Mouse (Mus musculus) midbrain, embryonic 14.5 days (tissue): ENCODE results near the gene Trappc2l. TPM values are rescaled to one million over a fixed set of nuclear protein-coding genes. Genes with fewer than 3 reads are reported as not detected.
"Not testable (repeated sequence)": the region's sequence is repeated elsewhere in the genome, so short reads cannot be mapped to it uniquely, and the experiment has no call there.

Experiments used
- ATAC-seq: fragments of 200-750 bp; cut with Nextera tagmentation; 2 replicates; pipeline ENCODE4 v1.8.0; 2017; ENCODE audit warnings: moderate number of reproducible peaks, moderate library complexity; ENCODE audit not compliant: low FRiP score, low TSS enrichment
- DNase-seq: peaks from one replicate; pipeline ENCODE4 v3.0.0-alpha.2; 2015
- H3K27ac ChIP-seq: fragments of 300-500 bp; sonication (generic); replicated peaks from 2 replicates; pipeline ENCODE4 v1.5.1; 2014; ENCODE audit warnings: mild to moderate bottlenecking, low read depth, low read length, moderate library complexity
- H3K27me3 ChIP-seq: fragments of 300-500 bp; sonication (generic); 2 replicates; pipeline ENCODE4 v1.6.1; 2014; ENCODE audit warnings: low read length, control low read depth, mixed read lengths; ENCODE audit not compliant: control insufficient read depth, insufficient read depth
- H3K36me3 ChIP-seq: fragments of 300-500 bp; sonication (generic); 2 replicates; pipeline ENCODE4 v1.6.1; 2014; ENCODE audit warnings: low read length, control low read depth; ENCODE audit not compliant: control insufficient read depth, insufficient read depth
- H3K4me1 ChIP-seq: fragments of 300-500 bp; sonication (generic); 2 replicates; pipeline ENCODE4 v1.6.1; 2014; ENCODE audit warnings: mild to moderate bottlenecking, antibody characterized with exemption, low read length, control low read depth; ENCODE audit not compliant: control insufficient read depth, insufficient read depth
- H3K4me2 ChIP-seq: fragments of 300-500 bp; sonication (generic); 2 replicates; pipeline ENCODE4 v1.6.1; 2014; ENCODE audit warnings: mild to moderate bottlenecking, low read length, moderate library complexity
- H3K4me3 ChIP-seq: fragments of 300-500 bp; sonication (generic); replicated peaks from 2 replicates; pipeline ENCODE4 v1.5.1; 2014; ENCODE audit warnings: low read depth, low read length
- H3K9ac ChIP-seq: fragments of 300-500 bp; sonication (generic); replicated peaks from 2 replicates; pipeline ENCODE4 v1.6.1; 2014; ENCODE audit warnings: mild to moderate bottlenecking, low read length, moderate library complexity
- H3K9me3 ChIP-seq: fragments of 300-500 bp; sonication (generic); 2 replicates; pipeline ENCODE4 v1.6.1; 2016; ENCODE audit warnings: low read length, control low read depth, mixed read lengths; ENCODE audit not compliant: control insufficient read depth
- WGBS: fragments of 180-500 bp; shearing (Covaris S2); extraction: QIAGEN DNeasy Blood & Tissue Kit; methylation state at CpG from one replicate; pipeline ENCODE4 v1.1.7; 2014; 5-methylcytosine and 5-hydroxymethylcytosine counted together
- polyA plus RNA-seq: library from polyadenylated mRNA; unstranded; fragments of >200 nt; fragmentation: Nextera tagmentation; extraction: Ambion mirVana; gene quantifications from 2 replicates; pipeline ENCODE4 v1.2.1, GENCODE M21; 2014

Gene Trappc2l
- polyA plus RNA-seq, 1 experiment from 2014 or later: 107 TPM

GRCm38 (mm10) chr8:122625811-122626210 is 14.4 kb downstream of the Trappc2l start:
- Histone ChIP-seq H3K9me3 (no peaks in the 10 kb centered on the region), H3K27me3 (no peaks in the 10 kb centered on the region), H3K27ac (no peak overlapping the region), H3K36me3 (peaks cover 26% of the 10 kb centered on the region), H3K4me1 (no peaks in the 10 kb centered on the region), H3K9ac (no peak overlapping the region), H3K4me2 (no peak overlapping the region), H3K4me3 (no peak overlapping the region)
- 88% methylated on average over 9 of the region's 9 CpGs for WGBS
- ATAC-seq (no peak), DNase-seq (no peak)

- 70% methylated on average over 2 of the region's 2 CpGs for WGBS
- Histone ChIP-seq H3K4me1 (no peaks in the 10 kb centered on the region), H3K27me3 (no peaks in the 10 kb centered on the region), H3K36me3 (peaks cover 29% of the 10 kb centered on the region), H3K9me3 (no peaks in the 10 kb centered on the region), H3K27ac (no peak overlapping the region), H3K4me2 (no peak overlapping the region), H3K9ac (no peak overlapping the region), H3K4me3 (no peak overlapping the region)
- no peak for DNase-seq
- ATAC-seq: no peak
Observed at GRCm38 (mm10) chr8:122626896-122627295, 15.5 kb downstream of the Trappc2l start.

- ATAC-seq: no peak
Observed at GRCm38 (mm10) chr8:122629388-122629787, 17.9 kb downstream of the Trappc2l start.

GRCm38 (mm10) chr8:122630696-122631095 is 19.3 kb downstream of the Trappc2l start:
- no peak overlapping the region for H3K9ac ChIP-seq

More at GRCm38 (mm10) chr8:122629388-122629787, 17.9 kb downstream of the Trappc2l start:
- H3K4me3 ChIP-seq: no peak overlapping the region
- no peaks in the 10 kb centered on the region for H3K27me3 ChIP-seq
- H3K9me3 ChIP-seq: no peaks in the 10 kb centered on the region
- H3K27ac ChIP-seq: no peak overlapping the region
- no peak overlapping the region for H3K4me2 ChIP-seq
- WGBS: 11% methylated on average over 10 of the region's 10 CpGs
- peaks cover 52% of the 10 kb centered on the region for H3K36me3 ChIP-seq
- no peaks in the 10 kb centered on the region for H3K4me1 ChIP-seq
- no peak for DNase-seq
- no peak overlapping the region for H3K9ac ChIP-seq

GRCm38 (mm10) chr8:122632134-122632533 is 20.7 kb downstream of the Trappc2l start:
- WGBS: 70% methylated on average over 3 of the region's 3 CpGs
- H3K27me3 ChIP-seq, H3K4me3 ChIP-seq, H3K9ac ChIP-seq, H3K9me3 ChIP-seq, ATAC-seq, H3K4me2 ChIP-seq, H3K4me1 ChIP-seq, DNase-seq, H3K27ac ChIP-seq: not testable (repeated sequence)
- H3K36me3 ChIP-seq: peaks cover 69% of the 10 kb centered on the region

More at GRCm38 (mm10) chr8:122630696-122631095, 19.3 kb downstream of the Trappc2l start:
- DNase-seq (peak; percentile 25), ATAC-seq (no peak)
- no peak overlapping the region for H3K4me2 ChIP-seq
- peaks cover 65% of the 10 kb centered on the region for H3K36me3 ChIP-seq
- 55% methylated on average over 22 of the region's 22 CpGs for WGBS
- no peak overlapping the region for H3K27ac ChIP-seq
- no peaks in the 10 kb centered on the region for H3K4me1 ChIP-seq
- H3K27me3 ChIP-seq: no peaks in the 10 kb centered on the region
- no peak overlapping the region for H3K4me3 ChIP-seq
- H3K9me3 ChIP-seq: no peaks in the 10 kb centered on the region

- no peak for DNase-seq
- Histone ChIP-seq H3K9me3 (no peaks in the 10 kb centered on the region), H3K9ac (no peak overlapping the region), H3K27ac (no peak overlapping the region), H3K36me3 (peaks cover 74% of the 10 kb centered on the region), H3K4me2 (no peak overlapping the region), H3K4me3 (no peak overlapping the region), H3K27me3 (no peaks in the 10 kb centered on the region), H3K4me1 (no peaks in the 10 kb centered on the region)
- 91% methylated on average over 14 of the region's 14 CpGs for WGBS
- no peak for ATAC-seq
Observed at GRCm38 (mm10) chr8:122633205-122633604, 21.8 kb downstream of the Trappc2l start.

- ATAC-seq: no peak
- no peaks in the 10 kb centered on the region for H3K27me3 ChIP-seq
- no peak overlapping the region for H3K9ac ChIP-seq
- H3K4me3 ChIP-seq: no peak overlapping the region
- no peaks in the 10 kb centered on the region for H3K9me3 ChIP-seq
- no peak overlapping the region for H3K4me2 ChIP-seq
- no peak overlapping the region for H3K27ac ChIP-seq
- 81% methylated on average over 14 of the region's 14 CpGs for WGBS
- peaks cover 64% of the 10 kb centered on the region for H3K36me3 ChIP-seq
- DNase-seq: no peak
- H3K4me1 ChIP-seq: peaks cover 3% of the 10 kb centered on the region; the same call in 1 of the 2 replicates
Observed at GRCm38 (mm10) chr8:122635878-122636802, 24.7 kb downstream of the Trappc2l start.

GRCm38 (mm10) chr8:122636803-122637175 is 25.3 kb downstream of the Trappc2l start:
- Histone ChIP-seq H3K9ac (no peak overlapping the region), H3K36me3 (peaks cover 65% of the 10 kb centered on the region), H3K27ac (no peak overlapping the region)

GRCm38 (mm10) chr8:122637230-122637629 is 25.8 kb downstream of the Trappc2l start:
- DNase-seq (no peak), ATAC-seq (no peak)
- H3K4me3 ChIP-seq: no peak overlapping the region
- 93% methylated on average over 9 of the region's 9 CpGs for WGBS
- no peaks in the 10 kb centered on the region for H3K9me3 ChIP-seq
- H3K4me2 ChIP-seq: no peak overlapping the region
- peaks cover 66% of the 10 kb centered on the region for H3K36me3 ChIP-seq
- no peaks in the 10 kb centered on the region for H3K27me3 ChIP-seq
- no peak overlapping the region for H3K9ac ChIP-seq
- peaks cover 3% of the 10 kb centered on the region; the same call in 1 of the 2 replicates for H3K4me1 ChIP-seq
- no peak overlapping the region for H3K27ac ChIP-seq

More at GRCm38 (mm10) chr8:122636803-122637175, 25.3 kb downstream of the Trappc2l start:
- no peak for ATAC-seq
- no peak overlapping the region for H3K4me3 ChIP-seq
- 79% methylated on average over 9 of the region's 9 CpGs for WGBS
- H3K9me3 ChIP-seq: no peaks in the 10 kb centered on the region
- H3K27me3 ChIP-seq: no peaks in the 10 kb centered on the region
- peaks cover 3% of the 10 kb centered on the region; the same call in 1 of the 2 replicates for H3K4me1 ChIP-seq
- no peak overlapping the region for H3K4me2 ChIP-seq
- no peak for DNase-seq
